Mouse (Mus musculus): Measurements from ENCODE around the gene Lsm2. TPM values are rescaled to one million over a fixed set of nuclear protein-coding genes. Genes with fewer than 3 reads are reported as not detected.
A peak's percentile ranks its signal among the peaks of the same experiment; 100 is the strongest.
"Not testable (repeated sequence)": the region's sequence is repeated elsewhere in the genome, so short reads cannot be mapped to it uniquely, and the experiment has no call there.

Lsm2 gene
- polyA plus RNA-seq, 1 experiment from 2014 or later = 163 TPM

- not testable (repeated sequence) for H3K27me3 ChIP-seq; ATAC-seq (ENCODE audit: insufficient number of reproducible peaks, low FRiP score, low TSS enrichment, low read depth); H3K4me2 ChIP-seq (replicated peaks); H3K27ac ChIP-seq (replicated peaks); H3K9ac ChIP-seq; H3K4me3 ChIP-seq (replicated peaks); H3K9me3 ChIP-seq (replicated peaks)
- 89% methylated on average over 4 of the region's 4 CpGs for WGBS
- H3K36me3 ChIP-seq = peaks cover 30% of the 10 kb centered on the region
- peaks cover 27% of the 10 kb centered on the region for H3K4me1 ChIP-seq
Measured at GRCm38 (mm10) chr17:34995192-34995591, 13.5 kb downstream of the Lsm2 start.

GRCm38 (mm10) chr17:34995927-34996326 is 14.3 kb downstream of the Lsm2 start:
- WGBS = 93% methylated on average over 4 of the region's 4 CpGs
- not testable (repeated sequence) for H3K4me2 ChIP-seq (replicated peaks); H3K9me3 ChIP-seq (replicated peaks); H3K27me3 ChIP-seq; H3K4me3 ChIP-seq (replicated peaks); ATAC-seq (ENCODE audit: insufficient number of reproducible peaks, low FRiP score, low TSS enrichment, low read depth); H3K27ac ChIP-seq (replicated peaks); H3K9ac ChIP-seq
- Histone ChIP-seq H3K4me1 (peaks cover 27% of the 10 kb centered on the region), H3K36me3 (peaks cover 27% of the 10 kb centered on the region)

- Histone ChIP-seq H3K4me2 (replicated peaks) (no peak overlapping the region), H3K36me3 (peaks cover 22% of the 10 kb centered on the region), H3K9ac (no peak overlapping the region), H3K9me3 (replicated peaks) (no peaks in the 10 kb centered on the region), H3K27me3 (no peaks in the 10 kb centered on the region), H3K27ac (replicated peaks) (no peak overlapping the region), H3K4me1 (peaks cover 27% of the 10 kb centered on the region), H3K4me3 (replicated peaks) (no peak overlapping the region)
- no peak for ATAC-seq (ENCODE audit: insufficient number of reproducible peaks, low FRiP score, low TSS enrichment, low read depth)
- WGBS = 90% methylated on average over 13 of the region's 14 CpGs
Measured at GRCm38 (mm10) chr17:34996411-34997141, 14.9 kb downstream of the Lsm2 start.

GRCm38 (mm10) chr17:34997142-34997483 is 15.5 kb downstream of the Lsm2 start:
- H3K27ac ChIP-seq (replicated peaks) = no peak overlapping the region
- no peak for ATAC-seq (ENCODE audit: insufficient number of reproducible peaks, low FRiP score, low TSS enrichment, low read depth)
- H3K27me3 ChIP-seq = no peaks in the 10 kb centered on the region
- no peak overlapping the region for H3K4me2 ChIP-seq (replicated peaks)
- H3K4me1 ChIP-seq = peaks cover 31% of the 10 kb centered on the region
- whole genome bisulfite sequencing = 92% methylated on average over 5 of the region's 5 CpGs
- no peak overlapping the region for H3K4me3 ChIP-seq (replicated peaks)
- no peaks in the 10 kb centered on the region for H3K9me3 ChIP-seq (replicated peaks)
- H3K36me3 ChIP-seq = peaks cover 22% of the 10 kb centered on the region
- H3K9ac ChIP-seq = no peak overlapping the region

- Histone ChIP-seq H3K4me1 (peaks cover 44% of the 10 kb centered on the region), H3K27ac (replicated peaks) (peak overlapping the region; percentile 79; the same call in 1 of the 2 replicates), H3K36me3 (peaks cover 19% of the 10 kb centered on the region), H3K9ac (no peak overlapping the region), H3K27me3 (no peaks in the 10 kb centered on the region), H3K9me3 (replicated peaks) (no peaks in the 10 kb centered on the region), H3K4me2 (replicated peaks) (peak overlapping the region; percentile 95), H3K4me3 (replicated peaks) (peak overlapping the region; percentile 89; the same call in 1 of the 2 replicates)
- no peak for ATAC-seq (ENCODE audit: insufficient number of reproducible peaks, low FRiP score, low TSS enrichment, low read depth)
- WGBS = 90% methylated on average over 15 of the region's 15 CpGs
Measured at GRCm38 (mm10) chr17:34998526-34999430, 17.1 kb downstream of the Lsm2 start.

- Histone ChIP-seq H3K9ac (peak overlapping the region; percentile 93), H3K4me3 (replicated peaks) (peak overlapping the region; percentile 89), H3K36me3 (peaks cover 31% of the 10 kb centered on the region), H3K4me1 (peaks cover 44% of the 10 kb centered on the region), H3K27ac (replicated peaks) (peak overlapping the region; percentile 97), H3K4me2 (replicated peaks) (peak overlapping the region; percentile 95)
- WGBS = 14% methylated on average over 30 of the region's 32 CpGs
- not testable (repeated sequence) for H3K27me3 ChIP-seq; H3K9me3 ChIP-seq (replicated peaks); ATAC-seq (ENCODE audit: insufficient number of reproducible peaks, low FRiP score, low TSS enrichment, low read depth)
Measured at GRCm38 (mm10) chr17:34999871-35000716, 18.4 kb downstream of the Lsm2 start.

- H3K9ac ChIP-seq = peak within 1 kb of the TSS; percentile 93
- no peaks in the 10 kb centered on the region for H3K27me3 ChIP-seq
- peaks cover 44% of the 10 kb centered on the region for H3K4me1 ChIP-seq
- H3K9me3 ChIP-seq (replicated peaks) = no peaks in the 10 kb centered on the region
- WGBS = under 1% methylated on average over 83 of the region's 83 CpGs
- H3K4me3 ChIP-seq (replicated peaks) = peak within 1 kb of the TSS; percentile 89
- peak within 1 kb of the TSS; percentile 97 for H3K27ac ChIP-seq (replicated peaks)
- peak within 1 kb of the TSS; percentile 95 for H3K4me2 ChIP-seq (replicated peaks)
- ATAC-seq (ENCODE audit: insufficient number of reproducible peaks, low FRiP score, low TSS enrichment, low read depth) = peak; percentile 90
- H3K36me3 ChIP-seq = peaks cover 39% of the 10 kb centered on the region
Measured at GRCm38 (mm10) chr17:35000717-35001451, 19.2 kb downstream of the Lsm2 start, which contains the start of gene Vars. Gene Vars, plus strand, starts transcription at chr17:35000987.

- peak overlapping the region; percentile 97 for H3K27ac ChIP-seq (replicated peaks)
- no peak for ATAC-seq (ENCODE audit: insufficient number of reproducible peaks, low FRiP score, low TSS enrichment, low read depth)
- H3K9me3 ChIP-seq (replicated peaks) = no peaks in the 10 kb centered on the region
- H3K4me2 ChIP-seq (replicated peaks) = peak overlapping the region; percentile 95
- WGBS = under 1% methylated on average over 35 of the region's 35 CpGs
- peaks cover 41% of the 10 kb centered on the region for H3K4me1 ChIP-seq
- peaks cover 42% of the 10 kb centered on the region for H3K36me3 ChIP-seq
- H3K27me3 ChIP-seq = no peaks in the 10 kb centered on the region
- peak overlapping the region; percentile 93 for H3K9ac ChIP-seq
- H3K4me3 ChIP-seq (replicated peaks) = peak overlapping the region; percentile 89
Measured at GRCm38 (mm10) chr17:35001452-35002152, 19.9 kb downstream of the Lsm2 start.

- H3K9ac ChIP-seq = peak overlapping the region; percentile 93
- peaks cover 39% of the 10 kb centered on the region for H3K4me1 ChIP-seq
- H3K27me3 ChIP-seq = no peaks in the 10 kb centered on the region
- no peak for ATAC-seq (ENCODE audit: insufficient number of reproducible peaks, low FRiP score, low TSS enrichment, low read depth)
- H3K9me3 ChIP-seq (replicated peaks) = no peaks in the 10 kb centered on the region
- peak overlapping the region; percentile 89 for H3K4me3 ChIP-seq (replicated peaks)
- peaks cover 46% of the 10 kb centered on the region for H3K36me3 ChIP-seq
- H3K4me2 ChIP-seq (replicated peaks) = peak overlapping the region; percentile 95
- H3K27ac ChIP-seq (replicated peaks) = peak overlapping the region; percentile 97
- WGBS = 6% methylated on average over 12 of the region's 12 CpGs
Measured at GRCm38 (mm10) chr17:35002153-35002865, 20.6 kb downstream of the Lsm2 start.
